Mouse (Mus musculus) CD4-positive helper T cell, adult 2 months (primary cell): ENCODE results near the gene Tex12.

Experiments
- DNase-seq: peaks from one replicate; pipeline ENCODE4 v3.0.0-alpha.2; 2012; ENCODE audit warnings: low read depth, missing footprints, low spot score

Gene Tex12

GRCm38 (mm10) chr9:50561145-50561917, at the start of gene Tex12:
Gene Tex12 (minus strand): TSS chr9:50561325.
- no peak for DNase-seq

- no peak for DNase-seq
Observed at GRCm38 (mm10) chr9:50604338-50604737, 43.2 kb upstream of the Tex12 start.

- no peak for DNase-seq
Observed at GRCm38 (mm10) chr9:50603998-50604324, 42.8 kb upstream of the Tex12 start.

- peak; percentile 97 for DNase-seq
Observed at GRCm38 (mm10) chr9:50603189-50603997, 42.3 kb upstream of the Tex12 start, which contains the start of the genes Sdhd and Timm8b. Gene Sdhd (minus strand): TSS chr9:50603812. Gene Timm8b (plus strand): TSS chr9:50603910.

- no peak for DNase-seq
Observed at GRCm38 (mm10) chr9:50602055-50602845, 41.1 kb upstream of the Tex12 start.

GRCm38 (mm10) chr9:50601536-50601935, 40.4 kb upstream of the Tex12 start:
- DNase-seq, result no peak

GRCm38 (mm10) chr9:50596973-50597372, 35.8 kb upstream of the Tex12 start:
- no peak for DNase-seq

GRCm38 (mm10) chr9:50594794-50595417, 33.8 kb upstream of the Tex12 start:
- DNase-seq, result no peak

- DNase-seq, result peak; percentile 58
Observed at GRCm38 (mm10) chr9:50593544-50593943, 32.4 kb upstream of the Tex12 start.

GRCm38 (mm10) chr9:50592955-50593354, 31.8 kb upstream of the Tex12 start:
- DNase-seq, result no peak

- DNase-seq, result peak; percentile 14
Observed at GRCm38 (mm10) chr9:50590856-50591518, 29.9 kb upstream of the Tex12 start.

GRCm38 (mm10) chr9:50586955-50587354, 25.8 kb upstream of the Tex12 start:
- DNase-seq, result no peak

- no peak for DNase-seq
Observed at GRCm38 (mm10) chr9:50585145-50585818, 24.2 kb upstream of the Tex12 start.

GRCm38 (mm10) chr9:50580370-50580769, 19.2 kb upstream of the Tex12 start:
- DNase-seq, result no peak

GRCm38 (mm10) chr9:50569599-50570525, 8.7 kb upstream of the Tex12 start:
- DNase-seq, result no peak

GRCm38 (mm10) chr9:50567881-50568280, 6.8 kb upstream of the Tex12 start:
- DNase-seq, result no peak

GRCm38 (mm10) chr9:50567372-50567771, 6.2 kb upstream of the Tex12 start:
- DNase-seq, result no peak

GRCm38 (mm10) chr9:50565940-50566339, 4.8 kb upstream of the Tex12 start:
- DNase-seq, result no peak

- DNase-seq, result no peak
Observed at GRCm38 (mm10) chr9:50565173-50565572, 4.0 kb upstream of the Tex12 start.
